Mouse (Mus musculus) ES-E14 (cell line): Measurements from ENCODE around the gene Tcf7. TPM values are rescaled to one million over a fixed set of nuclear protein-coding genes. Genes with fewer than 3 reads are reported as not detected.

Experiments used
- DNase-seq: peaks from one replicate; pipeline ENCODE4 v3.0.0-alpha.2; 2013; ENCODE audit warnings: low read depth, low spot score
- H3K27ac ChIP-seq: 2 replicates; pipeline ENCODE4 v1.5.1; 2012; ENCODE audit warnings: low read depth, mild to moderate bottlenecking, low read length, moderate library complexity, mixed read lengths; ENCODE audit not compliant: poor library complexity, insufficient read depth, severe bottlenecking
- H3K36me3 ChIP-seq: 2 replicates; pipeline ENCODE4 v1.6.1; 2012; ENCODE audit warnings: mild to moderate bottlenecking, low read length, moderate library complexity, mixed read lengths; ENCODE audit not compliant: control insufficient read depth, poor library complexity, insufficient read depth, severe bottlenecking
- H3K4me1 ChIP-seq, 2 experiments: fragments of 150-350 bp in 1 of 2; sonication (generic) in 1 of 2; 2 replicates each; pipeline ENCODE4 v1.6.1; 2012; ENCODE audit warnings: low read length in 2 of 2, mild to moderate bottlenecking in 1 of 2, mixed read lengths in 1 of 2; ENCODE audit not compliant: control insufficient read depth in 2 of 2, insufficient read depth in 2 of 2, poor library complexity in 1 of 2
- H3K4me3 ChIP-seq, 2 experiments: fragments of 150-350 bp in 1 of 2; sonication (generic) in 1 of 2; 2 replicates each; pipeline ENCODE4 v1.5.1; 2012; ENCODE audit warnings: low read length in 2 of 2, low read depth in 1 of 2, mild to moderate bottlenecking in 1 of 2, mixed read lengths in 1 of 2; ENCODE audit not compliant: insufficient read depth in 1 of 2, poor library complexity in 1 of 2, severe bottlenecking in 1 of 2
- H3K9ac ChIP-seq: 2 replicates; pipeline ENCODE4 v1.6.1; 2012; ENCODE audit warnings: low read depth, mild to moderate bottlenecking, low read length, mixed read lengths; ENCODE audit not compliant: poor library complexity, insufficient read depth, severe bottlenecking
- H3K9me3 ChIP-seq: fragments of 150-350 bp; sonication (generic); 2 replicates; pipeline ENCODE4 v1.6.1; 2012; ENCODE audit warnings: low read depth, mild to moderate bottlenecking, low read length; ENCODE audit not compliant: control insufficient read depth, insufficient read depth
- CHD2 ChIP-seq: IDR thresholded peaks from 2 replicates; pipeline ENCODE4 v1.6.1; 2014; ENCODE audit warnings: mild to moderate bottlenecking, low read depth, low read length, inconsistent platforms
- HCFC1 ChIP-seq: IDR thresholded peaks from 2 replicates; pipeline ENCODE4 v1.6.1; 2012; ENCODE audit warnings: low read length, inconsistent platforms, borderline replicate concordance; ENCODE audit not compliant: insufficient read depth
- MAFK ChIP-seq: IDR thresholded peaks from 2 replicates; pipeline ENCODE4 v1.6.1; 2014; ENCODE audit warnings: mild to moderate bottlenecking, low read depth, low read length, inconsistent platforms; ENCODE audit not compliant: insufficient read depth
- ZC3H11A ChIP-seq: IDR thresholded peaks from 2 replicates; pipeline ENCODE4 v1.6.1; 2012; ENCODE audit warnings: low read depth, mild to moderate bottlenecking, inconsistent platforms, low read length, borderline replicate concordance
- ZNF384 ChIP-seq: IDR thresholded peaks from 2 replicates; pipeline ENCODE4 v1.6.1; 2012; ENCODE audit warnings: low read depth, low read length, inconsistent platforms
- in situ Hi-C, 2 experiments: fragments of 600-800 bp; cut with MboI; formaldehyde crosslinking; loops; one replicate each; pipeline ENCODE4 v1.15.1; 2025; ENCODE audit warnings: low sequenced_read_pairs in 2 of 2, inconsistent platforms in 1 of 2; ENCODE audit not compliant: unreplicated experiment in 2 of 2
- total RNA-seq: library from RNA; depleted of rRNA; stranded (reverse); fragments of 300-350 nt; gene quantifications from 2 replicates; pipeline ENCODE4 v1.2.3, GENCODE M21; 2012

The Tcf7 gene
- total RNA-seq, 1 experiment = 8.1 TPM

DNA sequence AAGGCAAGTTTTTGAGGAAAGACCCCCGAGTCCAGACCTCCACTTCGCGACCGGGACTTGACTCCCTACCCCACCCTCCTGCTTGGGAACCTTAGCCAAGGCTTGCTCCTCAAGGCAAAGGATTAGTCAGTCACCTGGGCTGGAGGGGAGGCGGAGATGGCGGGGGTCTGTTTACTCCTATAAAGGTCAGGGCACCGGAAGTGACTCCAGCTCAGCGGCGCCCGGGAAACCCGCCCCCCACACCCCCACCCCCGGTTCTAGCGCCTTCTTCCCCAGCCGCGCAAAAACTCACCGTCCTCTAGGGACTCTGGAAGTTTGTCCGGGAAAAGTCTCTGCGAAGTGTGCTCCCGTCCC, 417 bp downstream of the Tcf7 start:
- peak overlapping the region; percentile 81 to 86 for H3K4me3 ChIP-seq
- H3K4me1 ChIP-seq = peaks cover 5 to 30% of the 10 kb centered on the region in 2 experiments; a peak in 3 of 4 replicates
- H3K9me3 ChIP-seq = no peaks in the 10 kb centered on the region
- in situ Hi-C loops = no loop called here
- no peak overlapping the region for H3K27ac ChIP-seq
- peak overlapping the region; percentile 79 for H3K9ac ChIP-seq
- H3K36me3 ChIP-seq = peaks cover 30% of the 10 kb centered on the region; the same call in 1 of the 2 replicates
- no peak for DNase-seq
- TF ChIP-seq ZNF384 (no peak), HCFC1 (no peak), CHD2 (no peak), MAFK (no peak), ZC3H11A (no peak)

- Histone ChIP-seq H3K4me1 (peaks cover 6 to 30% of the 10 kb centered on the region in 2 experiments; a peak in 3 of 4 replicates), H3K4me3 (peak overlapping the region; percentile 81 to 86), H3K9ac (no peak overlapping the region), H3K36me3 (peaks cover 30% of the 10 kb centered on the region; the same call in 1 of the 2 replicates), H3K9me3 (no peaks in the 10 kb centered on the region), H3K27ac (no peak overlapping the region)
- no peak for DNase-seq
- in situ Hi-C loops = no loop called here
- no peak for TF ChIP-seq HCFC1
- TF ChIP-seq ZC3H11A = no peak
- TF ChIP-seq ZNF384 = 0 out of 2 replicates have a peak, but pooled peaks have one; percentile 52
- TF ChIP-seq CHD2 = no peak
- TF ChIP-seq MAFK = no peak
Observed at GRCm38 (mm10) chr11:52281568-52282328, 1.1 kb downstream of the Tcf7 start.

DNA sequence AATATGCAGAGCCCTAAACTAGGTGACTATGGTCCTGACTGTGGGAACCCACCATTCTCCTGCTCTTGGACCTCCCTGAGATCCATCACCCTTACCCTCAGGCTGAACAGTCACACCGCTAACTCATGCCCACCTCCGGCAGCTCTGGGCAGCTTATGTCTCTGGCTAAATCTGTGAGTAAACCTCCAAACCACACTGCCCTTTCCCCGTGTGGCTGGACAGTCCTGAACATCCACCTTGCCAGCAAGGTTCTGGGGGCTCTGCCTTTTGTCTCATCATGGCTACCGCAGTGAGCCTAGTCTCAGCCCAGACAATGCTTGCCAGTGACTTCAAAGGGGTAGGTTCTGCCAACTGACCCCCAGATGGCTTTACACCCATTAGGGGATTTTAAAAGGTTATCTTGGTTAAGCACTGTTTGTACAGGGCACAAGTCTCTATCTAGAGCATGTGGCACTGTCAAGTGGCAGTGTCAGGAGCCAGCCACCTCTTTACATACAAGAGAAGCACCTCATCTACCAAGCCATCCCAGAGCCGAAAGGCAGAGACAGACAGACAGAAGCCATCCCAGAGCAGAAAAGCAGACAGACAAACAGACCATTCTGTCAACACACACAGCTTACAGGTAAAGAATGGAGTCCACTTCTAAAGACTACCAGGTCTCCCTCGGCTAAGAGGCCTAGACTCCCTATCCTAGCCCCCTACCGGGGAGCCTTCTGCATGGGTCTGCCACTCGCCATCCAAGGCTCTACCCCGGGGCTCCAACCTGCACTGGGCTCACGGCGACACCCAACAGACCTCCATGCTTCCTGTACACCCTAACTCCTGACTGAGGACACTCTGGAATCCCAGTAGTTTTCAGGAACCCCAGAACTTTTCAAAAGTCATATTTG, 2.0 kb downstream of the Tcf7 start:
- H3K4me1 ChIP-seq = peaks cover 7 to 24% of the 10 kb centered on the region in 2 experiments; a peak in 3 of 4 replicates
- H3K4me3 ChIP-seq = no peak overlapping the region
- no peak overlapping the region for H3K27ac ChIP-seq
- no peaks in the 10 kb centered on the region for H3K9me3 ChIP-seq
- in situ Hi-C loops = no loop called here
- peaks cover 30% of the 10 kb centered on the region; the same call in 1 of the 2 replicates for H3K36me3 ChIP-seq
- no peak for TF ChIP-seq ZC3H11A
- no peak for TF ChIP-seq ZNF384
- no peak for TF ChIP-seq CHD2
- TF ChIP-seq MAFK = no peak
- no peak for TF ChIP-seq HCFC1
- no peak overlapping the region for H3K9ac ChIP-seq
- no peak for DNase-seq

- H3K9ac ChIP-seq = no peak overlapping the region
- H3K9me3 ChIP-seq = no peaks in the 10 kb centered on the region
- no peak overlapping the region for H3K27ac ChIP-seq
- TF ChIP-seq ZC3H11A = no peak
- TF ChIP-seq MAFK = no peak
- no peak for TF ChIP-seq HCFC1
- no peak for TF ChIP-seq CHD2
- no peak for TF ChIP-seq ZNF384
- peaks cover 9 to 26% of the 10 kb centered on the region in 2 experiments; a peak in 3 of 4 replicates for H3K4me1 ChIP-seq
- H3K4me3 ChIP-seq = no peak overlapping the region
- peaks cover 30% of the 10 kb centered on the region; the same call in 1 of the 2 replicates for H3K36me3 ChIP-seq
- no peak for DNase-seq
- in situ Hi-C loops = no loop called here
Observed at GRCm38 (mm10) chr11:52279611-52280145, 3.1 kb downstream of the Tcf7 start.
